Mouse (Mus musculus): ENCODE results near the gene Ugt1a9.
"Not testable (repeated sequence)": the region's sequence is repeated elsewhere in the genome, so short reads cannot be mapped to it uniquely, and the experiment has no call there.

Ugt1a9 gene

DNA sequence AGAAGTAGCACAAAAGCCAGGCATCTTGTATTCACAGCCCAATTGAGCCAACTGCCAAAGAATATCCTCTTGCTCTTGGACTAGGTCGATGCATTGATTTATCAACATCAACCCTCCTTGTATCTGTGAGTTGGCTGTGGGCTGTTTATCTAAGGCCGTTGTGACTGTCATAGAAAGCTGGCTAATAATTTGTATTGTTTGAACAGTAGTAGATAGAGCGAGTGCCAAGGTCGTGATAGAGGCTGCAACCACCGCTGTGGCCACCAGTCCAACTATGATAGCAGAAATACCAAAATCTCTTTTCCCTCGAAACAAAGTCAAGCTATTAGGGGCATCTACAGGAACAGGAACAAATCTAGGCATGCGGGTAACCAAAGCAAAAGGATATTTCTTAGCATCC is 101.6 kb downstream of the Ugt1a9 start:
- not testable (repeated sequence) for DNase-seq (ENCODE audit: low read depth, low spot score)

DNA sequence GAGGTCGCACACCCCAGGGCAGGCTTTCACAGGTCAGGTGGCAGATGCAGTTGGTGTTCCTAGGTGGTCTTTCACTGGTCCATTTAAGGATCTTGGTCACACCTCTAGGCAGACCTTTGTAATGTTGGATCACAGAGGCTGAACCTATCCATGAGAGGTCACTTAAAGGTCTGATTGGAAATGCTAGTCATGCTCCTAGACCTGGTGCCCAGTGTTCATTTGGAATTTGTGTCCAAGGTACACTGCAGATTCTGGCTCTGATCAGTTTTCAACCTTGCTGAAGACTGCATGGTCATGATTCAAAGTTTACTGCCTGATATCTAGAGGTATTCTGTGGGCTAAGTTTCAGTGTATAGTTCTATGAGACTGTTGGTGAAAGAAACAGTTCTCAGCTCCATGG is 109.1 kb downstream of the Ugt1a9 start:
- no peak for DNase-seq (ENCODE audit: low read depth, low spot score)

DNA sequence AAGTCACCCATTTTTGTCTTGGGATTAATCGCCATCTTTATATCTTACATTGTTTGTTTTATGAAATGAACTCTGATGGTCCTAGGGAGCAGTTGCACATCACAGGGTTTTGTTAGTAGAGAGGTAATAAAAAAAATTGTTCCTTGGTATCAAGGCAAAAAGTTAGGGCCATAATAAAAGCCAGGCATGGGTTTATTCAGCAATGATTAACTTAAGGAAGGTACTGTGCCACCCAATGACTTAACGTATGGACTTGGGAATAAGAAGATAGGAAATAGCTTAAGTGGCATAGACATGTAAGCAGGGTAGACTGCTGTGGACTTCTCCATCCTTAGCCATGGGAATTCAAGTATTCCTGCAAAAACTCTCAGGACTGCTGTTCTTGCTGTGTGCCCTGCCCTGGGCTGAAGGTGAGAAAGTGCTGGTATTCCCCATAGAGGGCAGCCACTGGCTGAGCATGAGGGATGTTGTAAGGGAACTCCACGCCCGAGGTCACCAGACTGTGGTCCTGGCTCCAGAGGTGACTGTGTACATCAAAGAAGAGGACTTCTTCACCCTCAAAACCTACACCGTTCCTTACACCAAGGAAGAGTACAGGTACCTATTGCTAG is 115.8 kb downstream of the Ugt1a9 start:
- DNase-seq (ENCODE audit: low read depth, low spot score): no peak

DNA sequence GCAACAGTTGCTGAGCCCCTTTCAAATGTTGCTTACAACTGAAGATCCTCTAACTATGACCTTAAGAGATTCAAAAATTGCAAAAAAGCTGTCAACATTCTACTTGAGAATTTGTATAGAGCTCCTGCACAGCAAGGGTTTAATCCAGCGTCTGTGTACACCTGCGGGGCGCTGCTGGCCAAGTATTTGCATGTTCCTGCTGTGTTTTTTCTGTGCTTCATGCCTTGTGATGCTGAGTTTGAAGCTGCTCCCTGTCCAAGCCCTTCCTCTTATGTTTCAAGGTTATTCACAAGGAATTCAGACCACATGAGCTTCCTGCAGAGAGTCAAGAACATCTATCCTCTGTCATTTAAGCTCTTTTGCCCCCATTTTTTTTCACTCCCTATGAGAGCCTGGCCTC is 121.5 kb downstream of the Ugt1a9 start:
- DNase-seq (ENCODE audit: low read depth, low spot score): no peak

DNA sequence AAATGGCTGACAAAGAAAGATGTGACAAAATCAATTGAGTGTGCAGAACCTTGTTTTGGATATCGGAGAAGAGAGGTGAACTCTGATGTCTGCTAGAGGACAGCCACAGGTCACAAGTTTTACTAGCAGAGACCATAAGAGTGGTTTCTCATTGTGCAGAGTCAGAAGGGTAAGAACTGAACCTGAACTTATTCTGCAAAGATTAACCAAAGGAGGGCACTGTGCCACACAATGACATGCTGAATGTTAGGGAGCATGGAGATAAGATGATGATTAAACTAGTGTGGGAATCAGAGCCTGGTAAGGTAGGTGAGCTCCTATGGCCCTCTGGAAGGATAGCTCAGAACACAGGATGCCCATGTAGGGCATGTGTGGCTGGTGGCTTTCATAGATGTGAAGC is 125.1 kb downstream of the Ugt1a9 start:
- no peak for DNase-seq (ENCODE audit: low read depth, low spot score)

DNA sequence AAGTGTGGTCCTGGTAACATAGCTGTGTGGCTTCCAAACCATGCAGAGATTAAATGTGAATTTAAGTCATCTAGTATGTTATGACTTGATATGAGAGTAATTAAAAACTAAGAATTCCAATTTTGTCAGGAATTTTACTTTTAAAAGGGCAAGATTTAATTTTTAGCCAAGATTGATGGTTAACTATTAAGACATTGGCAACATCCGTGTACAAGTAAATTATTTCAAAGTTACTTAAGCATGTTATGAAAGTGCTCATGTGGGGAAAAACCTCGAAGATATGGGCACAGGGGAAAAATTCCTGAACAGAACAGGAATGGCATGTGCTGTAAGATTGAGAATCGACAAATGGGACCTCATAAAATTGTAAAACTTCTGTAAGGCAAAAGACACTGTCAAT is 126.8 kb downstream of the Ugt1a9 start:
- DNase-seq (ENCODE audit: low read depth, low spot score): no peak

DNA sequence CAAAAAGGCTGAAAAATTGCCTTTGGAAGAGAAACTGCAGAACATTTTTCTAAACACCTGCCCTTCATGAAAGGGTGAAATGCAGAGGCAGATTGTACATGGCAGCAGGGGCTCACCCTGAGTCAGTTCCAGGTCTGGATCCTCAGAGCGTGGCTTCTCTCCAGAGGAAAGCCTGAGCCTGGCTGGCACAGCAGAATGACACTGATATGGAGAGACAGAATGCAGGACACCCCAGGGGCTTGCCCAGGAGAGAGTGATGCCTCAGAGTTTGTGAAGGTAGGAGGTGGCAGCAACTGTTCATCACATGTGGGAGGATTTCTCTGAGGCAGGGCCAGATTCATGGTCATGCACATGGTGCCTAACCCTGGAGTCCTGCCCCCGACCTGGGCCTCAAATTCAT is 129.4 kb downstream of the Ugt1a9 start:
- no peak for DNase-seq (ENCODE audit: low read depth, low spot score)

DNA sequence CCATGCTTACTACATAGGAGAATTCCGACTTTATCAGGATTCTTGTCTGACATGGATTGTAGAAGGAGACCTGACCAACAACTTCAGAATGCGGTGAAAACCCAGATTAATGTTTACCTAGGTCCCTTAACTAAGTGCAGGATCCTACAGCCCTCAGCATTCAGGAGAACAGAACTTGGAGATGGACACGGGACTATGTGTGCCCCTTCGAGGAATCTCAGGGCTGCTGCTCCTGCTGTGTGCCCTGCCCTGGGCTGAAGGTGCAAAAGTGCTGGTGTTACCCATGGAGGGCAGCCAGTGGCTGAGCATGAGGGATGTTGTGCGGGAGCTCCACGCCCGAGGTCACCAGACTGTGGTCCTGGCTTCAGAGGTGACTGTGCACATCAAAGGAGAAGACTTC is 129.9 kb downstream of the Ugt1a9 start, which contains the start of gene Ugt1a2:
Gene Ugt1a2 (plus strand): TSS at position 146 of the 400 bp plus-strand sequence.
- no peak for DNase-seq (ENCODE audit: low read depth, low spot score)

DNA sequence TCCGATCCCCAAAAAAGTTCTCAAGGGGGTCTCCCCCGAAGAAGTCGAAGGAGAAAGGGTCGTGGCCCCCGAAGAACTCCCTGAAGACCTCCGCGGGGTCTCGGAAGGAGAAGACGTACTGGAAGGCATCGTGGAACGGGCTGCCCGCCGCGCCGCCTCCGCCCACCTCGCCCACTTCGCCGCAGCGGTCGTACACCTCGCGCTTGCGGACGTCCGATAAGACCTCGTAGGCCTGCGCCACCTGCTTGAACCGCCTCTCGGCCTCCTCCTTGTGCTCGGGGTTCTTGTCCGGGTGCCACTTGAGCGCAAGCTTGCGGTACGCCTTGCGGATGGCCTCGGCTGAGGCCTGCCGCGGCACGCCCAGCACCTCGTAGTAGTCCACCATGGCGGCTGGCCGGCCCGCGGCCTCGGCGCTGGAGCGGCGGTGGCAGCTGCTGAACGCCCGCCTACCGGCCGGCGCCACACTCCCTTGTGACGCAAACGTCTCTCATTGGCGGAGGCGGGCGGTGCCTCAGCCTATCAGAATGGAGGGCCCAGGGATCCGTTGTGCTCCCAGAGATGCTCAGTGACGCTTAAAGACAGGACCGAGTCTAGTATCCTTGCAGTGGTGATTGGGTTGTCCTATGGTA is 134.8 kb downstream of the Ugt1a9 start, which contains the start of gene Dnajb3:
Gene Dnajb3 (minus strand): TSS at position 489 of the 629 bp plus-strand sequence.
- DNase-seq (ENCODE audit: low read depth, low spot score): peak; percentile 76

DNA sequence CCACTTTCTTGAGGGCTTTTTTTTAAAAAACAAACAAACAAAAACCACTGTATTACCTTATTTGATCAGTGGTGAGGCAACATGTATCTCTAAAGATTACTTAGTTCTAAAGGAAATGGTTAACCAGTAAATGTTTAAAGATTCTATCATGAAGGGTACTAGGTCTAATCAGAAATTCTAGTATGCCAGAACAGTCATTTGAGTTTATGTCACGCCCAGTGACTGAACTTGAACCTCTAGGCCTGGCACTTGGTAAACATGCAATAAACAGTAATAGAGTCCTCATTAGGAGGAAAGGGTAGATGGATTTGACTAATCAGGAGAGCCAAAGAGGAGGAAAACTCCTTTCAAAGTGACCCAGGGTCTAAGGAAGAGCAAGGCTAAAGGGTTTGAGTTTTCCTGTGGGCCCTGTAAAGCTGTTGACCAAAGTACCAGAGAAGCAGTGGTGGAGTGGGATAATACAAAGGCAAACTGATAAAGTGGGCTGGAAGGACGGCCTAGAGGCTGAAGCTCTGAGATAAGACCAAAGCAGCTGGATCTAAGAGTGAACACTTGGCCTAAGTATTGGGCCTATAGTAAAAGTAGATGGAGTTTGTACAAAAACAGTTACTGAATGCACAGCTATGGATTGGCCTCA is 136.4 kb downstream of the Ugt1a9 start:
- no peak for DNase-seq (ENCODE audit: low read depth, low spot score)

DNA sequence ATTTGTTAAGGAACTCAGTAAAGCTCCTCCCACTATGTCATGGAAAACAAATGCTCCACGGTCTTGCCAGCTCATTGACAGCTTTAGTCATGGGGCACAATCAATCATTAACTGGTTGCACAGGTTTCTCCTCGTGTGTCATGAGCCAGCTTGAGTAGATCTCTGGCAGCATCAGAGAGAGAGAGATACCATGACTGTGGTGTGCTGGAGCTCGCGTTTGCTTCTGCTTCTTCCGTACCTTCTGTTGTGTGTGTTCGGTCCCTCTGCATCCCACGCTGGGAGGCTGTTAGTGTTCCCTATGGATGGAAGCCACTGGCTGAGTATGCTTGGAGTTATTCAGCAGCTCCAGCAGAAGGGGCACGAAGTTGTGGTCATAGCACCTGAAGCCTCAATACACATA is 141.2 kb downstream of the Ugt1a9 start, which contains the start of gene Ugt1a1:
Gene Ugt1a1 (plus strand): TSS at position 148 of the 400 bp plus-strand sequence.
- DNase-seq (ENCODE audit: low read depth, low spot score): peak; percentile 18

DNA sequence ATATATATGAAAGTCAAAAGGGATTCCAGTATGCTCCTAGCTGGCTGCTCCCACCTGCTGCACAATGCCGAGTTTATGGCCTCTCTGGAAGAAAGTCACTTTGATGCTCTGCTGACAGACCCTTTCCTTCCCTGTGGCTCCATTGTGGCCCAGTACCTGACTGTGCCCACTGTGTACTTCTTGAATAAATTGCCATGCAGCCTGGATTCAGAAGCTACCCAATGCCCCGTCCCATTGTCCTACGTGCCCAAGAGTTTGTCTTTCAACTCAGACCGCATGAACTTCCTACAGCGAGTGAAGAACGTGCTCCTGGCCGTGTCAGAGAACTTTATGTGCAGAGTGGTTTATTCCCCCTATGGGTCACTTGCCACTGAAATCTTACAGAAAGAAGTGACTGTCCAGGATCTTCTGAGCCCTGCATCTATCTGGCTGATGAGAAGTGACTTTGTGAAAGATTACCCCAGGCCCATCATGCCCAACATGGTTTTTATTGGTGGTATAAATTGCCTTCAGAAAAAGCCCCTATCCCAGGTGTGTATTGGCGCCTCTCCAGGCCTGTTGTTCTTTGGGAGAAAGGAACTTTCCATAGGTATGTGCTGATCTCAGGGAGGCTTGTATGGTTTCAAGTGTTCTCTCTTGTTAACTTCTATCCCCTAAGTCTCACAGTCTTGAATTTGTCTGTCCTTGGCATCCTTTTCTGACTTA is 141.9 kb downstream of the Ugt1a9 start:
- DNase-seq (ENCODE audit: low read depth, low spot score): peak; percentile 13

DNA sequence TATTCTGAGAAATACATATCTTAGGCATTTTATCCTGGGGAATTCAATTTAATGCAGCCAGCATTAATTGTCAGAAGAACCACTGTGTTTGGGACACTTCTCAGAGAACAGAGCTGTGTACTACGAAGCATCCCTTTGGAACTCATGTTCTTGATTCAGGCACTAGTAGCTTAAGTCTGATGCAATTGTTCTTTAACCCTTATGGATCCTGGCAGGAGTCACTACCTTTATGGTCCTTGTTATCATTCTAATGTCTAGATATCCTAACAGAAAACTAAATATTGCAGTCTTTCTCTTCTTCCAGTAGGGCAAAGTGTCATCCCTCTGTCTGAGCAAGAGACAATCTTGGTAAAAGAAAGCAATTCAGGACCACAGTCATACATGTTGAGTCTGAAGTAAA is 142.5 kb downstream of the Ugt1a9 start:
- peak; percentile 2 for DNase-seq (ENCODE audit: low read depth, low spot score)

DNA sequence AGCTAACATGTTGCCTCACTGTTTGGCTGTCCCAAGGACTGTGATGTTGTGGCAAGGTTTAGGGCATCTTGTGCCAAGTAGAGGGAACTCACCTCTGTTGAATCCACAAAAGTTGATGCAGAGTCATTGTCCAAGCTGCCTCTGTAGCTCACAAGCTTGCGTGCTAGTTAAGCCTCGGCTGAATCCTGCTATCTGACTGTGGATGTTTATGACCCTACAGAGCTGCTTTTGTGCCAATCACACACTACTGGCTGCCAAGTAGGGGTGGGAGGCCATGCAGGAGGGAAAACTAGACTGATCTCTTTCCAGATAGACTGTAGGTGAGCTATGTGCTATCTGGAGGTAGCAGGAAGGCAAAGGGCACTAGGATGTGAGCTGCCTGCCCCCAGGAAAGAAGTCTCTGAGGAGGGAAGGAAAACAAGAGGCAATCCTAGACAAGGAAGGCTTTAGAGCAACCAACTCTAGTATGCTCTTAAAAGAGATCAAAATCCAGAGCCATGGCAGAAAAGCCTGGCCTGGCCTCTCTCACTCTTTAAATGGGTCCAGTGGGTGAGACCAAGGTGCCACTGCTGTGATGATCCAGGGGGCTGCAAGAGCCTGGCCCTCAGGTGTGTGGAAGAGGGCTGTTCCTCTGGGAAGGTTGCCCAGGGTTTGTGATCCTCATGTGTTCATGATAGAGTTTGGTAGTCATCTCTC is 143.3 kb downstream of the Ugt1a9 start:
- DNase-seq (ENCODE audit: low read depth, low spot score): peak; percentile 17

DNA sequence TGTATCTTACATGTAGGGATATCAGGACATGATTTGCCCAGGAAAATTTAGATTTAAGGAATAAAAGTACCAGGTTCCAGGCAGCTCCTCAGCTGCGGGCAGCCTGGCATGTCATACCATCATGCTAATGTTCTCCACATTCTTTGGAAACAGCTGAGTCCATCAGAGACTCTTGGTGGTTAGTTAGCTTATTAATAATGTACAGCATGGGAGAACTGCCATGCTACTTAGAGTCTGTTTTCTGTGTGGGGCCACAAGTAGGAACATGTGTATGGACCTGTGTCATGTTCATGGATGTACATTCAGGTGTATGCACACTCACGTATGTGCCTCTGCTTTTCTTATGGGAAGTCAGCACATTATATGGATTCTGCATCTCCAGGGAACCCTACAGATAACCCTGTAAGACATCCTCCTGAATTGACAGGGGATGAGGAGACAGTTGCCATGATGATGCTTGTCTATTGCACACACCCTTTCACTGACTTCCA is 143.9 kb downstream of the Ugt1a9 start:
- DNase-seq (ENCODE audit: low read depth, low spot score): peak; percentile 15

DNA sequence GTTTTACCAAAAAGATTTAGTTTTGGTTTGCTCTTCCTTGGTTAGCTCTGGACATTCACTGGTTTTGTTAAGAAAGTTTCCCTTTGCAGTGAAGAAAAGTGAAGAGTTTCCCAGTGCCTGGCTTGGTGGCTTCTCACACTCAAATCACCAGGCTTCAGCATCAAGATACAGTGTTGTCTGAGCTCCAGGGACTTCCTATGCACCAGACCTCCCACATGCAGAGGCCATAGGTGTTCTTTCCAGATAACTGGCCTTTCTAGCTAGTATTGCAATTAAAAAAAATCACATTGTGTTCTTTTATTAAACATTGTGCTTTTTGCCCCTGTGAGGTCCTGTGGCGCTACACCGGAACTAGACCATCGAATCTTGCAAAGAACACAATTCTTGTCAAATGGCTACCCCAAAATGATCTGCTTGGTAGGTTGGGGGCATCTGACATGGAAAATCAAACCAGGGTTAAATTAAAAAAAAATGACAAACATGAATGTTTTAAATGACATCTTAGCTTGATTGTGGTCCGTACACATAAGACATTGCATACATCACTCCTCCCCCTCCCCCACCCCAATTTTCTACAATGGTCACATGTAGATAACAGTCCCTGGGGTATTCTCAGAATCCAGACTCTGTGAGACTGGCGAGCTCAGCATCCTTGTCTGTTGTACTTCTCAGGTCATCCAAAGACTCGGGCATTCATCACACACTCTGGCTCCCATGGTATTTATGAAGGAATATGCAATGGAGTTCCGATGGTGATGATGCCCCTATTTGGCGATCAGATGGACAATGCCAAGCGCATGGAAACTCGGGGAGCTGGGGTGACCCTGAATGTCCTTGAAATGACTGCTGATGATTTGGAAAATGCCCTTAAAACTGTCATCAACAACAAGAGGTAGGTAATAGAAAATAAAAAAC is 145.1 kb downstream of the Ugt1a9 start:
- peak; percentile 16 for DNase-seq (ENCODE audit: low read depth, low spot score)

DNA sequence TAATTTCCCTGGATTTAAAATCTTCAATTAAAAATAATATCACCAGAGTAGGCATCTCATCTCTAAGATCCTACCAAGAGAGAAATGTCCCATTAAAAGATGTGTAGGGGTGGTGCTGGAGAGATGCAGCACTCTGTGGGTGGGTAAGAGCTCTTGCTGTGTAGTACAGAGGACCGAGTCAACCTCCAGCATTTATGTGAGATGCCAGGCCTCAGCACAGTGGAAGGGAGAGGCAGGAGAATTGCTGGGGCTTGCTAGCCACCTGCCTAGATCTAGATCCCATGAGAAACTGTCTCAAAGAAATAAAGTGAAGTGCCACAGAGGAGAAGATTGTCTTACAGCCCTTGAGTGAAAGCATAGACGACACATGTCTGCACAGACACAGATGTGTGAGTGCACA is 146.0 kb downstream of the Ugt1a9 start:
- peak; percentile 6 for DNase-seq (ENCODE audit: low read depth, low spot score)

DNA sequence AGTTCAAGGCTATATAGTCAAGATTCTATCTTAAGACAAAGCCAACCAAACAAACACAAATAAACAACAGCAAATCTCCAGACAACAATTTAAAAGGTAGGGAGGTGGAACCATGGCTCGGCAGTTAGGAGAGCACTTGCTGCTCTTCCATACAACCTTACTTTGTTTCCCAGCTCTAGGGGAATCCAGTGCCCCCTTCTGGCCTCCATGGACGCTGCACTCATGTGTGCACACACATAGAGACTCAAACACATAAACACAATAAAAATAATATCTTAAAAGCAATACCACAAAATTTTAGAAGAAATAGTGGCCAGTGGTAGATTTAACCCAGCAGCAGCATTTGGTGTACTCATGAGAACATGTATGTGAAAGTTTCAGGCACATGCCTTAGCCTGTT is 146.5 kb downstream of the Ugt1a9 start:
- peak; percentile 17 for DNase-seq (ENCODE audit: low read depth, low spot score)

DNA sequence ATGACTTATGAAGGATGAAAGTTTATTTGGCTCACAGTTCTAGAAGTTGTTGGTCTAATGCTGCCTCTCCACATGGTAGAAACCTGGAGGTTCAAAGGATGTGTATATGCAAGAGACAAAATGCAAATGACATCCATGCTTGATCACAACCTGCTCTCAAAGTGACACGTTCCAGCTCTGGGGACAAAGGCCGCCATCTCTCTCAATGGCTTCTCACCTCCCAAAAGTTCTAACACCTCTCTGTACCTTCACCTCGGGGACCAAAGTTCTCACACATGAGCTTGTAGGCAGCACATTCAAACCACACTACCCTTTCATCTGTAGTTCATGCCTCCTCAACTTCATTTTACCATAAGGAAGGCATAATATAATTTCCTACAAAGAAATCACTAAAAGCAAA is 147.0 kb downstream of the Ugt1a9 start:
- DNase-seq (ENCODE audit: low read depth, low spot score): peak; percentile 7

DNA sequence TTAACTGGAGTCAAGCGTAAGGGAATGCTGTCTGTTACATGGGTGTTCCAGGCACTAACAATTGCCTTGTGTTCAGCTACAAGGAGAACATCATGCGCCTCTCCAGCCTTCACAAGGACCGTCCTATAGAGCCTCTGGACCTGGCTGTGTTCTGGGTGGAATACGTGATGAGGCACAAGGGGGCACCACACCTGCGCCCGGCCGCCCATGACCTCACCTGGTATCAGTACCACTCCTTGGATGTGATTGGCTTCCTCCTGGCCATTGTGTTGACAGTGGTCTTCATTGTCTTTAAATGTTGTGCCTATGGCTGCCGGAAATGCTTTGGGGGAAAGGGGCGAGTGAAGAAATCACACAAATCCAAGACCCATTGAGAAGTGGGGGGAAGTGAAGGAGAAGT is 147.5 kb downstream of the Ugt1a9 start:
- DNase-seq (ENCODE audit: low read depth, low spot score): peak; percentile 11
